Mouse (Mus musculus) E14TG2a.4 (cell line): ENCODE data around the gene Tekt1.

Experiments used
- CTCF ChIP-seq: conservative IDR thresholded peaks from 2 replicates; pipeline ENCODE4 v1.5.1; 2014; ENCODE audit warnings: low read length
- NANOG ChIP-seq: IDR thresholded peaks from 2 replicates; pipeline ENCODE4 v1.6.1; 2014; ENCODE audit warnings: borderline replicate concordance, low read length, mixed read lengths
- POU5F1 ChIP-seq: IDR thresholded peaks from 2 replicates; pipeline ENCODE4 v1.6.1; 2014; ENCODE audit warnings: low read length, borderline replicate concordance

- no peak for TF ChIP-seq POU5F1
- TF ChIP-seq CTCF: no peak
- no peak for TF ChIP-seq NANOG
Measured at GRCm38 (mm10) chr11:72406079-72406675, 43.9 kb upstream of the Tekt1 start.
